Mouse (Mus musculus) testis, postnatal 10 days (tissue): ENCODE measurements at regions not wholly inside any gene's neighbourhood (a gene's known extent, or its start where the extent isn't known, plus 50 kb on each side); places are given as distances from the start of the nearest gene placed in this dataset.

Source experiments
- DNase-seq: peaks from one replicate; pipeline ENCODE4 v3.0.0; 2021; ENCODE audit warnings: low spot score

GRCm38 (mm10) chr13:31408439-31409122 is 147.4 kb upstream of the Foxq1 start:
- DNase-seq, result no peak

DNA sequence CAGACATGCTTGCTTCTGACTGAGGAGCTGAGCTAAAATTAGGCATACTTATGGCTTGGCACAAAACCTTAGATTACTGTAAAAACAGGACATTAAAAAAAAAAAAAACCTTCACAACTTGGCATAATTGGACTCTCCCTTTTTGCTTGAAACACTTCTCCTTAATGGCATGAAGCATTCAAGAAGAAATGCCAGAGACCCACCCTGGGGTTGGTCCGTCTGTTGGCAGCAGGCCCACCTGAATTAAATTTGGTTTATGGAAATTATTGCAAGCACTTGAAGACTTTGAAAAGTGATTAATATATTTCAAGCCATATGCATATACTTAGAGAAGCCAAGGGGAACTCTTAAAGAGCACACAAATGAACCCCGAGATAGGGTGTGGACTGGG is 146.8 kb upstream of the Foxq1 start:
- DNase-seq, result no peak

- no peak for DNase-seq
Measured at GRCm38 (mm10) chr13:31421556-31421955, 134.4 kb upstream of the Foxq1 start.

DNA sequence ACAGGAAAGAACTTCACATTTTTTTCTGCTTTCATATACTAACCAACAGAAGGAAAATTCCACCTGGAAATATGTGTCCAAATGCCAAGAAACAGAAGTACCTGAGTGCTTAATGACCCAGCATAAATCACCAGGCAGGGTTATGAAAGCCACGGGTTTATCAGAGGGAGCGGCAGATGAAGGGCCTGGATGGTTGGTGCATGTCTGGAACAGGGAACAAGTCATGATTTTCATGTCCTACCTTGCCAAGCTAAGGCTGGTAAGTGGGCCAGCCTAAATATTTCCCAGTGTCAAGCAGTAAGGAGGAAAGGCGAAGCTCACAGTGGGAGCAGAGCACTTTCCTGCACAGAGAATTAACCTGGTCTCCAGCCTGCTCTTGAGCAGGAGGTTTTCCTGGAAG is 132.3 kb upstream of the Foxq1 start:
- no peak for DNase-seq

DNA sequence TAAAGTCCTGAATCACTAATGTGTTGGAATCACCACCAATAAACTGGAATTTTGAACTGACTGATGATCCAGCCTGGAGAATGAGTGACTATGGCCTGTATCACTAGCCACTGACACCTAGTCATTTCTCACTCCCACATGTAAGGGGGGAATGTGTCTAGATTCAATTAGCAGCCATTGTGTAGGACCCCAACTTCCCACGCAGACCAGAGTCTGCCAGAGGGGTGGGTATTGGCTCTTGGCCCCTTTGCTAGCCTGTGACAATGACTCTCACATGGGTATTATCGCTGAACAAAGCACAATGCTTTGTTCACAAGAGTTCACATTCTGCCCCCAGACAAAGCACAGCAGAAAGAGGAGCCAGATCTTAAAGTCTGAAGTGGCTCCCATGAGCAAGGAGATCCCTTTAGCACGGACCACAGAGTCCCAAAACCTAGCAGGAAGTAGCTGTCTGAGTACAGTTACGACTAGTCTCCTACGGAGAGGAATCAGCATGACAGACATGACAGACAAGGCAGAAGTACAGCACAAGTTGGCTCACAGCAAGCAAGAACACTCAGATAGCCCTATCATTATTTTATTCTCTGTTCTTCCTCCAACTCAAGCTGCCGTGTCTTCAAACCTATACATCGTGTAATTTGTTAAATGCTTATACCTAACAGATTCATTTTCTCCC is 130.0 kb upstream of the Foxq1 start:
- DNase-seq, result no peak

DNA sequence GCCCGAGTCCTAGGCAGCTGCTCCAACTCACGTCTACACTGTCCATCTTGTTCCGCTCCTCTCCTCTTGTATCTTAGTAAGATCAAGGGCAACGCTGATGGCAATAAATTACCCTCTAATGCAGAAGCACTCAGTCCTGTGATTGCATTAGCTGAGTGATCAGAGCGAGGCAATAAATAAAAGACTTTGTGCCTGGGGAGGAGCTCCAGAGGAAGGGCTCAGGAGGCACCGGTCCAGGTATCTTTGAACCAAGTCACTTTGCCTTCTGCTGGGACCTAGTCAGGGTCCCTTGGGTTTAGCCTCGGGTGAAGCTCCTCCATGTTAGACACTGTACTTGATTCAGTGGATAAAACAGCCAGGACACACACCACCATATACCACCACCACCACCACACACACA is 119.5 kb upstream of the Foxq1 start:
- no peak for DNase-seq

DNA sequence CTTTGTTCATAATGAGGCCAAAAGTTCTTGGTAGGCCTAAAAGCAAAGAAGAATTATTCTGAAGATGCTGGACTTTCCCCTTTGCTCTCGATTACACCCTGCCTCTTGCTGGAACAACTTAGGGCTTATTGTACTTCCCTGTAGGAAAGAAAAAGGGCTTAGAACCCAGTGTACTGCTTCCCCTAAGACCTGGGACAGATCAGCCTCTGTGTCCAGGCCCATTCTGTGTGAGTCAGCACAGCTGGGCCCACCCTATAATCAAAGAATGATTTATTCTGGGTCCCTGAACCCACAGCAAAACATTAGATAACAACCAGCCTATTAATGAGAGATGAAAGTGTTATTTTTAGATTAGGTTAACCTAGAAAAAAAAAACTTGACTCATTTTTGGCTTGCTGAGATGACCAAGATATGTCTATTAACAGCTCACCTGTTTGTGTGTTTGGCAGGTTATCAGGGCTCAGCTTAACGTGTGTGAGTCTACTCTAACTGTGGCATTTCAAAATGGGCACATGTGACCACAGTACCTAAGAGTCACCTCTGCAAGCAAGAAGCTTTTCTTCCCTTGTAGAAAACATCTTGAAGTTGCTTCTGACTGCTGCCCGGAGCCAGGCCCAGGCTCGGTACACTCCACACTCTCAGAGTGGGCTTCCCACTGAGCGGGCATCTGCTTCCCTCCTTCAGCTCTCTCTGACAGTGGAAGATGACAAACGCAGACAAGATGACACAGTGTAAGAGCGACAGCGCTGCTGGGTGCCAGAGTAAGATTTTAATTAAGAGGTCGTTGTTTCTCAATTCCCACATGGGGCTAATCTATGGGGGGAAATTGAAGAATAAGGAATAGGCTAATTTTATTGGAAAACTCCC is 115.9 kb upstream of the Foxq1 start:
- DNase-seq, result no peak

GRCm38 (mm10) chr13:31458883-31459282 is 97.1 kb upstream of the Foxq1 start:
- no peak for DNase-seq

- no peak for DNase-seq
Measured at GRCm38 (mm10) chr13:31465141-31465540, 90.8 kb upstream of the Foxq1 start.

- no peak for DNase-seq
Measured at GRCm38 (mm10) chr13:31465711-31466110, 90.2 kb upstream of the Foxq1 start.

DNA sequence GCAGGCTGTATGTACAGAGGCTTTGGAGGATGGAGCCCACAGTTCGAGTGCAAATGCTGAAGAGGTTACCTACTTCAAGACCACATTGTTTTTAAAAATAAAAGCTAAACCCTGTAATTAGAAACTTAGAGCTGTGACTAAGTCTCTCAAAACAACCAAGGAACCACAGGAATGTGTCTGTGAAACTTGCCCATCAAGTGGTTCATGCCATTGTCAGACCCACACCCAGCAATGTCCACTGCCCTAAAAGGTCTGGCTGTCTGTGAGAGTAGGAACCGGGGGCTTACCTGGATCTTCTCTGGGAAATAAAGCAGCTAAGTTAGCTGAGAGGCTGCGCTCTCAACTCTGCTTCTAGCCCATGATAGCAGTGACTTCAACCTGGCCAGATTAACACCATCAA is 87.8 kb upstream of the Foxq1 start:
- no peak for DNase-seq

DNA sequence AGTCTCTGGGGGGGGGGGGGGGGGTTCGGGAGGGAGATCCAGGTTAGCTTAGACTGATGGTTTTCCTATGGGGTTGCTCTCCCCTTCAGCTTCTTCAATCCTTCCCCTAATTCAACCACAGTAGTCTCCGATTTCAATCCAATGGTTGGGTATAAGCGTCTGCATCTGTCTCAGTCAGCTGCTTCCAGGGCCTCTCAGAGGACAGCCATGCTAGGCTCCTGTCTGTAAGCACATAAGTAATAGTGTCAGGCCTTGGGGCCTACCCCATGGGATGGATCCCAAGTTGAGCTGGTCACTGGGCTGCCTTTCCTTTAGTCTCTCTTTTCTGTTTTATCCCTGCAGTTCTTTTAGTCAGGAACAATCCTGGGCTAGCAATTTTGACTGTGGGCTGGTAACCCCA is 87.0 kb upstream of the Foxq1 start:
- no peak for DNase-seq

GRCm38 (mm10) chr13:31472366-31472765 is 83.6 kb upstream of the Foxq1 start:
- no peak for DNase-seq

DNA sequence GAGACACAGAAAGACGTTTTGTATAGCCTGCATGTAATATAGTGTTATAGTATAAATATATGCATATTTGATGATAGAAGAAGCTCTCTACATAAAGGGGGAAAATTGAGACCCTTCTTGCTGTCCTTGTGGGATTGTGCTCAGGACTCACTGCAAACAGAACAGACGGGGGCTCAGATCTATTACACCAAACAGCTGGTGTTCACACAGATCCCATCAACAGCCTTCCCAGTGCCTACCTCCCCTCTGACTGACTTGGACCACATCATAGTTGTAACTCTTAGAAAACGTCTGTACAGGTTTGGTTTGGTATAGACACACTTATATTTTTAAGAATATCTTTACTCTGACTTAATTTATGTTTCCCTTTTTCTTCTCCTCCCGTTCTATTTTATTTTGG is 83.1 kb upstream of the Foxq1 start:
- DNase-seq, result no peak

DNA sequence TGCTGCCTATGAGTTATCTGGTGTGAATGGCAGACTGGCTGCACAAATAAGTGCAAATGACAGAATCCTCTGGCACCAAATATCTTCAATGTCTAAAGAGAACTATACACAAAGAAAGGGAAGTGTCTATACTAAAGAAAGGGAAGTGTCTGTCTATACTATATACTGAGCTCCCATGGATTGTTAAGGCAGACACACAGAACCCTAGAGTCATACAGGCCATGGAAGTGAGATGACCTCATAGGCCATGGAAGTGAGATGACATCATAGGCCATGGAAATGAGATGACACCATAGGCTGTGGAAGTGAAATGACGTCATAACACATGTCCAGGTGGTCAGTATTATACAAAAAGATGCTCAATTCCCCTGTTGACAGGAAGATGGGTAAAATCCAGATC is 82.7 kb upstream of the Foxq1 start:
- DNase-seq, result no peak

- DNase-seq, result peak; percentile 43
Measured at GRCm38 (mm10) chr13:31475845-31476244, 80.1 kb upstream of the Foxq1 start.

GRCm38 (mm10) chr13:31477171-31477867 is 78.6 kb upstream of the Foxq1 start:
- no peak for DNase-seq

- no peak for DNase-seq
Measured at GRCm38 (mm10) chr13:31481105-31481844, 74.7 kb upstream of the Foxq1 start.

GRCm38 (mm10) chr13:31486373-31486772 is 69.6 kb upstream of the Foxq1 start:
- DNase-seq, result no peak

DNA sequence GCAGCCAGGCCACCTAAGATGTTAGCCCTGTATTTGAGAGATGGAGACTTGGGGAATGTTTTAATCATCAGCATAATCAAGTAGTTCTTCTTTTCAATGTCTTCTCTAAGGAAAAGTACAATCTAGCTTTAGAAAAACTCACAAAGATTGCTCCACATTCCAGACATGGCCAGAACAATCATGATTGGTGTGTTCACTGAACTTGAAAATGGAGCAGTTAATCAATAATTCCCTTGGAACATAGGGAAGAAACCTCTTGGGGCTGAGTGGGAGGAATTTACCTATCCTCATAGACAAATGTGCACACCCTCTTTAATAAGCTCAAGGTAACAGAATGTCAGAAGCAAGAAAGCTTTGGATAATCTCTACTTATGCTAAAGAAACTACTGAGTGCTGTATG is 67.7 kb upstream of the Foxq1 start:
- DNase-seq, result no peak

DNA sequence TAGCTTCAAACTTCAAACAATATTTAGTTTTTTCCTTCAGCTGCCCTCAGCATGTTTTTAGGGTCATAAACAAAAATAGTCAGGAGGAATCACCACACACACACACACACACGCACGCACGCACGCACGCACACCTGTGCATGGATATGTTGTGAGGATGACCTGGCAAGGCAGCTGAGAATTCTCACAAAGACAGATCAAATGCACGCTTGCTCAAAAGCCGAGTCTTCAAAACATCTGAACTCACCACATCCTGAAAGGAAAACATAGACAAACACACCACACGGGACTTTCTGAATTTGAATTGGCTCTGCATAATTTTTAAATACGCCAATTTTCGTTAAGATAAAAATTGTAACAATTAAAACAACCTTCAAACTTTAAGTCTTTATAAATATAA is 52.7 kb upstream of the Foxq1 start:
- DNase-seq, result no peak

DNA sequence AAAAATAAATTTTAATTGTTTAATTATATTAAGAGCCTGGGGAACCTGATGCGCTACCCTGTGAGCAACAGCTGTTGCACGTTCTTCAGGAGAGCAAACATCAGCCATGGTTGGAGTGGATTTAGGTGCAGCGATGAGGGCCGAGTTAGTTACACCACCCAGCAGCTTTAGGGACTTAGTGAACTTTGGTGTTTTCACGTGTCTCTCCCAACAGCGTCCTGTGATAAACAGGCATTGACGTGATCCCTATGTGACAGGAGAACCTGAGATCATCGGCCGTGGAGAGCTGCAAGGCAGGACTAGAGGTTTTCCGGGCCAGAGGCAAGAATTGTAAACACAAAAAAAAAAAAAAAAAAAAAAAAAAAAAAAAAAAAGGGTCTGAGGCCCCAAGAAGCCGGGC is 52.1 kb upstream of the Foxq1 start:
- DNase-seq, result no peak
